Mouse (Mus musculus) urinary bladder, postnatal 4 days (tissue): Measurements from ENCODE around the gene Usp50.

Experiments used
- DNase-seq, 2 experiments: peaks; one replicate each; pipeline ENCODE4 v3.0.0; 2021 to 2022; ENCODE audit warnings: low spot score in 2 of 2

Gene Usp50

GRCm38 (mm10) chr2:126783370-126783769 is at the start of gene Usp50:
Gene Usp50, minus strand, starts transcription at chr2:126783470.
- no peak for DNase-seq

- DNase-seq: no peak
Measured at GRCm38 (mm10) chr2:126817414-126817813, 34.1 kb upstream of the Usp50 start.

- DNase-seq: no peak
Measured at GRCm38 (mm10) chr2:126816644-126817347, 33.5 kb upstream of the Usp50 start.

GRCm38 (mm10) chr2:126815822-126816221 is 32.6 kb upstream of the Usp50 start:
- DNase-seq: no peak

- DNase-seq: no peak
Measured at GRCm38 (mm10) chr2:126801980-126802379, 18.7 kb upstream of the Usp50 start.

- no peak for DNase-seq
Measured at GRCm38 (mm10) chr2:126798455-126798854, 15.2 kb upstream of the Usp50 start.

GRCm38 (mm10) chr2:126795708-126796107 is 12.4 kb upstream of the Usp50 start:
- DNase-seq: no peak

GRCm38 (mm10) chr2:126792611-126793010 is 9.3 kb upstream of the Usp50 start:
- no peak for DNase-seq

- no peak for DNase-seq
Measured at GRCm38 (mm10) chr2:126787721-126788342, 4.6 kb upstream of the Usp50 start.

GRCm38 (mm10) chr2:126782433-126782832 is 837 bp downstream of the Usp50 start:
- DNase-seq: no peak

- no peak for DNase-seq
Measured at GRCm38 (mm10) chr2:126781478-126781877, 1.8 kb downstream of the Usp50 start.

GRCm38 (mm10) chr2:126780286-126780685 is 3.0 kb downstream of the Usp50 start:
- DNase-seq: no peak

GRCm38 (mm10) chr2:126778806-126779205 is 4.5 kb downstream of the Usp50 start:
- DNase-seq: no peak

GRCm38 (mm10) chr2:126776416-126776815 is 6.9 kb downstream of the Usp50 start:
- DNase-seq: no peak

- DNase-seq: no peak
Measured at GRCm38 (mm10) chr2:126775951-126776350, 7.3 kb downstream of the Usp50 start.

GRCm38 (mm10) chr2:126772217-126772616 is 11.1 kb downstream of the Usp50 start:
- DNase-seq: no peak

GRCm38 (mm10) chr2:126769431-126770181 is 13.7 kb downstream of the Usp50 start:
- no peak for DNase-seq

GRCm38 (mm10) chr2:126768194-126768593 is 15.1 kb downstream of the Usp50 start:
- DNase-seq: no peak

GRCm38 (mm10) chr2:126767599-126767998 is 15.7 kb downstream of the Usp50 start:
- DNase-seq: no peak

GRCm38 (mm10) chr2:126765867-126766582 is 17.2 kb downstream of the Usp50 start:
- DNase-seq: no peak

- no peak for DNase-seq
Measured at GRCm38 (mm10) chr2:126759351-126759750, 23.9 kb downstream of the Usp50 start.

GRCm38 (mm10) chr2:126755664-126756063 is 27.6 kb downstream of the Usp50 start:
- DNase-seq: no peak
